Mouse (Mus musculus): Measurements from ENCODE around the gene Olfr611.
"Not testable (repeated sequence)": the region's sequence is repeated elsewhere in the genome, so short reads cannot be mapped to it uniquely, and the experiment has no call there.

The Olfr611 gene

DNA sequence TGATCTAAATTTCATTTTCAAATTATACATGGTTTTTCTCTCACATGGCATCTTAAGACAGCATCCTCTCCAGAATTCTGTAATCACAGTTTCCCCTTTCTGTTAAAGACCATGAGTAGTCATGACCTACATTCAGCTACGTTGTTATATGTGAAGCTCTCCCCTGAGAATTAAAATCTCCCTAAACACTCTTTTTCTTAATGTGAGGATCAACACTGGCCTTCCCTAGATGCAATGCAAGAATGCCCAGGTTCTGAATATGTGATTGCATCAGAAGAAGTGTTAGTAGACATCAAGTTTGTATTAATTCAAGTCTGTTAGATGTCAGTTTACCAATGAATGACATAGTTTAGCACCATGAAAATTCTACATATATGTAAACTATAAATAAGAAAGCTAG, at the start of gene Olfr611:
Gene Olfr611 (minus strand): TSS at position 101 of the 400 bp plus-strand sequence.
- not testable (repeated sequence) for DNase-seq (ENCODE audit: low read depth)

- no peak for DNase-seq (ENCODE audit: low read depth)
Observed at GRCm38 (mm10) chr7:103569043-103569442, 48.4 kb upstream of the Olfr611 start, which contains the start of gene Olfr616. TSS of gene Olfr616 (minus strand) at chr7:103569143.

GRCm38 (mm10) chr7:103555779-103556178, 35.1 kb upstream of the Olfr611 start, which contains the start of gene Olfr615:
TSS of gene Olfr615 (plus strand) at chr7:103556079.
- DNase-seq (ENCODE audit: low read depth) = no peak

DNA sequence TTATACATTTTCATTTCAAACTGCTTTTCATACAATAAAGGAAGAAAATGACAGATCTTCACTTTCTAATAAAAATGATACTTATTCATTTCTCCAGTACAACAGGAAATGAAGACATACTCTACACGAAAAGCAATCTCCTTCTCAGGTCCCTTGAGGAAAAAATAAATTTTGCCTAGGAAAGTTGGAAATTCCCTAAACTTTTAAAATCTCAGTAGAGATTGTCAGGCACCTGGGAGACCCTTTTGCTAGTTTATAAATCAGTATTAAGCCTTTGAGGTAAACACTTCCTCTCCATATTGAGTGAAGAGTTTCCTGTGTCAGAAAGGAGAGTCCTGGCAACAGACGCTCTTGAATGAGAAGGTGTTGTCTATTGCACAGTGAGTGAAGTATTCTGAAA, 27.1 kb upstream of the Olfr611 start, which contains the start of gene Olfr613:
Gene Olfr613 (plus strand): TSS at position 301 of the 400 bp plus-strand sequence.
- no peak for DNase-seq (ENCODE audit: low read depth)

GRCm38 (mm10) chr7:103542617-103543016, 22.0 kb upstream of the Olfr611 start, which contains the start of gene Olfr612:
TSS of gene Olfr612 (minus strand) at chr7:103542717.
- not testable (repeated sequence) for DNase-seq (ENCODE audit: low read depth)

GRCm38 (mm10) chr7:103512022-103512421, 8.6 kb downstream of the Olfr611 start, which contains the start of gene Olfr610:
TSS of gene Olfr610 (minus strand) at chr7:103512122.
- DNase-seq (ENCODE audit: low read depth) = no peak

GRCm38 (mm10) chr7:103497962-103498361, 22.7 kb downstream of the Olfr611 start, which contains the start of gene Olfr609:
TSS of gene Olfr609 (minus strand) at chr7:103498062.
- no peak for DNase-seq (ENCODE audit: low read depth)

DNA sequence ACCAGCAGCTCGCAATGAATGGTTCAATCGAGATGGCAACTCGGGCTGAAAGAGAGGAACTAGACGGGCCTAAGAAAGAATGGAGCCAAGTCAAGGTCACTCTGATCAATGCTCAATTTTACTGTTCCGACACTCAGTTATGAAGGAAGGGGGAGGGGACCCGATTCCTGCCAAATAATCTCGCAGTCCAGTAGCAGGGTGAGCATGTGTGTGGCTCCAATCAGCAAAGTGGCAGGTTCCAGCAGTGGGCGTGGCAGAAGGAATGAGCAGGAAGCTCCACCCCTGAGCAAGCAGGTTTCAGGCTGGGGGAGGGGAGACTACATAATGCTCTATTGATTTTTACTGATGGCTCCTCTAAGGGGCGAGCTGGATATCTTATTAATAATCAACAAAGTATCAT, 43.5 kb downstream of the Olfr611 start:
- DNase-seq (ENCODE audit: low read depth) = not testable (repeated sequence)

- DNase-seq (ENCODE audit: low read depth) = no peak
Observed at GRCm38 (mm10) chr7:103469577-103469976, 51.1 kb downstream of the Olfr611 start, which contains the start of gene Olfr608. TSS of gene Olfr608 (plus strand) at chr7:103469877.
